21 mouse cellular contexts compared by ENCODE assay signal in the genomic region with DNA sequence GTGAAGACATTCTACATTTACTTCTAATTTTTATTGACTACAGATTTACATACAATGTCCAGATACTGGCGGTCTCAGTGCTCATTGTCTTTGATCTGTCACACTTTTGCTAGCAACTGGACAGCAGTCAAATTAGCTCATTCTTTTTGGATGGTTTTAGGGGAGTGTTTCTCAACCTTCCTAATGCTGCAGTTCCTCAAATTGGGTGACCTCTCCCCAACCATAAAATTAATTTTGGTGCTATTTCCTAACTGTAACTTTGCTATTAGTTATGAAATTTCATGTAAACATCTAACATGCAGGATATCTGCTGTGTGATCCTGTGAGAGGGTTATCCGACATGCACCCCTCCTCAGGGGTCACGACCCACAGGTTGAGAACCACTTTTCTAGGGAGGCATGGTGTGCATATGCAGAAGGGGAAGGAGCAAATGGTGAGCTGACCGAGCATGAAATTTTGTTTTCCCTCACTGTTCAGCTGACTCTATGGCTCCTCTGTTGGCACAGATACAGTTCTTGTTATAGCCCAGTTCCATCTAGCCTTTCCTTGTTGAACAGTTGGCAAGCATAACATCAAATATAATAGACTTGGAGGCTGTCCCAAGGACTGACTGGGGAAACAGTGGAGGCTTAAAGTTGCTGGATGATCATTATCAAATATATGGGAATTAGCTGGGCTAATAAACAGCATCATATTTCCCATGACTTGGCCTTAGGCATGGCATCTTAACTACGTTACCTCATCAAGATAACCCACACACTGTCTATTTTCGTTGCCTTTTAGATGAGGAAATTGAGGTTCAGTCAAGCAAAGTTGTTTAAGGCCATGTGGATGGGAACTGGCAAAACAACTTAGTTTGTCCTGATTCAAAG.
A peak's percentile ranks its signal among the peaks of the same experiment; 100 is the strongest.
DNase-seq lines count a peak whose midpoint lies in the region; ATAC-seq and TF ChIP-seq lines count a peak whose summit lies in the region.
"Had no signal": no experiment of that assay in that cellular context is flagged by ENCODE, and none has a peak within 500 bp of the region (broad histone marks: within the 10 kb centered on the region; RNA-seq: fewer than 3 reads in every experiment).

No protein-coding gene starts in this region.

- H3K4me3 ChIP-seq in ES-E14 (ENCODE audit: insufficient read depth in 1 of 2, low read depth in 1 of 2, low read length in 2 of 2, poor library complexity in 1 of 2, severe bottlenecking in 1 of 2): no peak overlapping the region
- H3K4me3 ChIP-seq in brown adipose tissue, adult 24 weeks (ENCODE audit: insufficient read depth, low read depth, low read length): no peak overlapping the region
- H3K4me3 ChIP-seq in liver, embryonic 12.5 days: no peak overlapping the region
- H3K4me3 ChIP-seq: embryonic facial prominence, embryonic 13.5 days; forebrain, embryonic 10.5 days; heart, embryonic 15.5 days; hindbrain, embryonic 10.5 days; midbrain, embryonic 10.5 days had no signal

- no peaks in the 10 kb centered on the region for H3K4me1 ChIP-seq in ES-E14 (ENCODE audit: control insufficient read depth in 2 of 2, insufficient read depth in 2 of 2, low read length in 2 of 2, poor library complexity in 1 of 2)
- H3K4me1 ChIP-seq in brown adipose tissue, adult 24 weeks (ENCODE audit: control insufficient read depth, insufficient read depth, insufficient read length, low read length): peaks cover 2% of the 10 kb centered on the region; the same call in 1 of the 2 replicates
- no peaks in the 10 kb centered on the region for H3K4me1 ChIP-seq in liver, embryonic 12.5 days
- H3K4me1 ChIP-seq: embryonic facial prominence, embryonic 13.5 days; forebrain, embryonic 10.5 days; midbrain, embryonic 10.5 days had no signal

- no peak overlapping the region for H3K27ac ChIP-seq in ES-E14 (ENCODE audit: insufficient read depth, low read depth, low read length, poor library complexity, severe bottlenecking)
- H3K27ac ChIP-seq in brown adipose tissue, adult 24 weeks (replicated peaks; ENCODE audit: low read depth, low read length): peak overlapping the region; percentile 52
- H3K27ac ChIP-seq in liver, embryonic 12.5 days: no peak overlapping the region
- H3K27ac ChIP-seq: embryonic facial prominence, embryonic 13.5 days; forebrain, embryonic 10.5 days; heart, embryonic 15.5 days; hindbrain, embryonic 10.5 days; midbrain, embryonic 10.5 days had no signal

- in situ Hi-C loops in ES-E14 (cut with MboI; ENCODE audit: low sequenced_read_pairs in 2 of 2, unreplicated experiment in 2 of 2): no loop called here

- H3K4me2 ChIP-seq in liver, embryonic 12.5 days: no peak overlapping the region
- H3K4me2 ChIP-seq: embryonic facial prominence, embryonic 13.5 days; heart, embryonic 15.5 days; lung, embryonic 14.5 days had no signal

- intact Hi-C loops in left cerebral cortex, postnatal 4 days (cut with DNase I): no loop called here

- 56% methylated on average over 6 of the region's 6 CpGs for WGBS in liver, embryonic 12.5 days (ENCODE audit: insufficient replicate concordance)

- peak; percentile 68 for ATAC-seq in megakaryocyte progenitor cell, adult 5-6 weeks (replicated peaks; ENCODE audit: poor library complexity)
- ATAC-seq in liver, embryonic 12.5 days: no peak
- ATAC-seq: inflammation-experienced regulatory T-cells, adult 6 months had no signal

- H3K36me3 ChIP-seq in ES-E14 (ENCODE audit: control insufficient read depth, insufficient read depth, low read length, poor library complexity, severe bottlenecking): no peaks in the 10 kb centered on the region
- H3K36me3 ChIP-seq in liver, embryonic 12.5 days: no peaks in the 10 kb centered on the region
- H3K36me3 ChIP-seq: embryonic facial prominence, embryonic 13.5 days; forebrain, embryonic 10.5 days; G1E; heart, embryonic 15.5 days; hindbrain, embryonic 10.5 days; midbrain, embryonic 10.5 days had no signal

- H3K27me3 ChIP-seq in liver, embryonic 12.5 days (replicated peaks): no peaks in the 10 kb centered on the region
- H3K27me3 ChIP-seq: embryonic facial prominence, embryonic 13.5 days; heart, embryonic 15.5 days had no signal

- peak; percentile 6 for DNase-seq in left cerebral cortex, postnatal 4 days
- DNase-seq in left cerebral cortex, adult 18-20 months (ENCODE audit: low spot score in 2 of 2): no peak
- no peak for DNase-seq in ES-E14 (ENCODE audit: low read depth, low spot score)
- DNase-seq in frontal cortex, postnatal 10 days (ENCODE audit: low spot score in 2 of 2): no peak
- DNase-seq: cerebellum, adult 11-12 months; cerebellum, postnatal 25 days; heart, adult 18-20 months; kidney, adult 8-10 months; kidney, postnatal 25 days; thymus, postnatal 4 days had no signal

- H3K9ac ChIP-seq in ES-E14 (ENCODE audit: insufficient read depth, low read depth, low read length, poor library complexity, severe bottlenecking): no peak overlapping the region
- H3K9ac ChIP-seq in liver, embryonic 12.5 days: no peak overlapping the region
- H3K9ac ChIP-seq: embryonic facial prominence, embryonic 13.5 days; heart, embryonic 15.5 days; lung, embryonic 14.5 days had no signal

- no peaks in the 10 kb centered on the region for H3K9me3 ChIP-seq in ES-E14 (ENCODE audit: control insufficient read depth, insufficient read depth, low read depth, low read length)
- H3K9me3 ChIP-seq in liver, embryonic 12.5 days (replicated peaks): no peaks in the 10 kb centered on the region
- H3K9me3 ChIP-seq: embryonic facial prominence, embryonic 13.5 days; forebrain, embryonic 10.5 days; G1E; heart, embryonic 15.5 days; hindbrain, embryonic 10.5 days; midbrain, embryonic 10.5 days had no signal

TF ChIP-seq in ES-E14, 5 proteins besides CTCF, POLR2A, EP300 and RAD21:
- TF ChIP-seq ZC3H11A (IDR thresholded peaks at IDR 0.05; ENCODE audit: borderline replicate concordance, low read depth, low read length) (no peak), MAFK (IDR thresholded peaks at IDR 0.05; ENCODE audit: insufficient read depth, low read depth, low read length) (no peak), CHD2 (IDR thresholded peaks at IDR 0.05; ENCODE audit: low read depth, low read length) (peak; percentile 17; the same call in 1 of the 2 replicates)
